Mouse (Mus musculus): ENCODE data around the gene Mgarp.
"Not testable (repeated sequence)": the region's sequence is repeated elsewhere in the genome, so short reads cannot be mapped to it uniquely, and the experiment has no call there.

The Mgarp gene

GRCm38 (mm10) chr3:51397700-51398299 lies 1.3 kb upstream of the Mgarp start:
- no peak for DNase-seq (ENCODE audit: low spot score in 2 of 2)

- DNase-seq (ENCODE audit: low spot score in 2 of 2) = no peak
Measured at GRCm38 (mm10) chr3:51395461-51396145, 935 bp downstream of the Mgarp start.

- DNase-seq (ENCODE audit: low spot score in 2 of 2) = no peak
Measured at GRCm38 (mm10) chr3:51394881-51395280, 1.7 kb downstream of the Mgarp start.

- no peak for DNase-seq (ENCODE audit: low spot score in 2 of 2)
Measured at GRCm38 (mm10) chr3:51393651-51394050, 2.9 kb downstream of the Mgarp start.

- DNase-seq (ENCODE audit: low spot score in 2 of 2) = not testable (repeated sequence)
Measured at GRCm38 (mm10) chr3:51393018-51393417, 3.5 kb downstream of the Mgarp start.

- DNase-seq (ENCODE audit: low spot score in 2 of 2) = no peak
Measured at GRCm38 (mm10) chr3:51391591-51391990, 4.9 kb downstream of the Mgarp start.

- no peak for DNase-seq (ENCODE audit: low spot score in 2 of 2)
Measured at GRCm38 (mm10) chr3:51391095-51391494, 5.4 kb downstream of the Mgarp start.

- no peak for DNase-seq (ENCODE audit: low spot score in 2 of 2)
Measured at GRCm38 (mm10) chr3:51388904-51389303, 7.6 kb downstream of the Mgarp start.

GRCm38 (mm10) chr3:51387868-51388381 lies 8.6 kb downstream of the Mgarp start:
- DNase-seq (ENCODE audit: low spot score in 2 of 2) = no peak

GRCm38 (mm10) chr3:51387134-51387451 lies 9.4 kb downstream of the Mgarp start:
- no peak for DNase-seq (ENCODE audit: low spot score in 2 of 2)

- DNase-seq (ENCODE audit: low spot score in 2 of 2) = no peak
Measured at GRCm38 (mm10) chr3:51386441-51387133, 10.0 kb downstream of the Mgarp start.

- DNase-seq (ENCODE audit: low spot score in 2 of 2) = no peak
Measured at GRCm38 (mm10) chr3:51383409-51383808, 13.1 kb downstream of the Mgarp start.

- no peak for DNase-seq (ENCODE audit: low spot score in 2 of 2)
Measured at GRCm38 (mm10) chr3:51380660-51381014, 15.9 kb downstream of the Mgarp start.

- no peak for DNase-seq (ENCODE audit: low spot score in 2 of 2)
Measured at GRCm38 (mm10) chr3:51379786-51380659, 16.5 kb downstream of the Mgarp start.

GRCm38 (mm10) chr3:51378665-51378946 lies 17.9 kb downstream of the Mgarp start:
- DNase-seq (ENCODE audit: low spot score in 2 of 2) = no peak

GRCm38 (mm10) chr3:51377878-51378664 lies 18.5 kb downstream of the Mgarp start:
- DNase-seq (ENCODE audit: low spot score in 2 of 2) = no peak

GRCm38 (mm10) chr3:51375307-51376265 lies 21.0 kb downstream of the Mgarp start:
- no peak for DNase-seq (ENCODE audit: low spot score in 2 of 2)

- no peak for DNase-seq (ENCODE audit: low spot score in 2 of 2)
Measured at GRCm38 (mm10) chr3:51373544-51373943, 23.0 kb downstream of the Mgarp start.

- no peak for DNase-seq (ENCODE audit: low spot score in 2 of 2)
Measured at GRCm38 (mm10) chr3:51372883-51373282, 23.7 kb downstream of the Mgarp start.

GRCm38 (mm10) chr3:51371826-51372225 lies 24.7 kb downstream of the Mgarp start:
- no peak for DNase-seq (ENCODE audit: low spot score in 2 of 2)

All from frontal cortex, postnatal 25 days (tissue).